Mouse (Mus musculus) kidney, embryonic 16.5 days (tissue): ENCODE results near the gene Nyap2. TPM values are rescaled to one million over a fixed set of nuclear protein-coding genes. Genes with fewer than 3 reads are reported as not detected.
A peak's percentile ranks its signal among the peaks of the same experiment; 100 is the strongest.

Source experiments
- ATAC-seq: fragments of 200-750 bp; cut with Nextera tagmentation; 2 replicates; pipeline ENCODE4 v1.8.0; 2017; ENCODE audit warnings: moderate TSS enrichment; ENCODE audit not compliant: low FRiP score, low TSS enrichment
- H3K27ac ChIP-seq: fragments of 300-500 bp; sonication (generic); 2 replicates; pipeline ENCODE4 v1.5.1; 2014; ENCODE audit warnings: low read length
- H3K27me3 ChIP-seq: fragments of 300-500 bp; sonication (generic); 2 replicates; pipeline ENCODE4 v1.6.1; 2014; ENCODE audit warnings: low read length, control low read depth, mixed read lengths; ENCODE audit not compliant: insufficient read depth
- H3K36me3 ChIP-seq: fragments of 300-500 bp; sonication (generic); 2 replicates; pipeline ENCODE4 v1.6.1; 2014; ENCODE audit warnings: low read length, control low read depth, mixed read lengths; ENCODE audit not compliant: insufficient read depth
- H3K4me1 ChIP-seq: fragments of 300-500 bp; sonication (generic); 2 replicates; pipeline ENCODE4 v1.6.1; 2014; ENCODE audit warnings: low read length, control low read depth, mixed read lengths; ENCODE audit not compliant: insufficient read depth
- H3K4me2 ChIP-seq: fragments of 300-500 bp; sonication (generic); replicated peaks from 2 replicates; pipeline ENCODE4 v1.6.1; 2014; ENCODE audit warnings: low read depth, low read length
- H3K4me3 ChIP-seq: fragments of 300-500 bp; sonication (generic); 2 replicates; pipeline ENCODE4 v1.5.1; 2014; ENCODE audit warnings: mild to moderate bottlenecking, low read length
- H3K9ac ChIP-seq: fragments of 300-500 bp; sonication (generic); replicated peaks from 2 replicates; pipeline ENCODE4 v1.6.1; 2014; ENCODE audit warnings: low read length
- H3K9me3 ChIP-seq: fragments of 300-500 bp; sonication (generic); 2 replicates; pipeline ENCODE4 v1.6.1; 2016; ENCODE audit warnings: low read length, control low read depth
- WGBS: fragments of 180-500 bp; shearing (Covaris S2); extraction: QIAGEN DNeasy Blood & Tissue Kit; methylation state at CpG from one replicate; pipeline ENCODE4 v1.1.7; 2014; 5-methylcytosine and 5-hydroxymethylcytosine counted together
- polyA plus RNA-seq: library from polyadenylated mRNA; unstranded; fragments of >200 nt; fragmentation: Nextera tagmentation; extraction: Ambion mirVana; gene quantifications from 2 replicates; pipeline ENCODE4 v1.2.1, GENCODE M21; 2015

Nyap2 gene
- polyA plus RNA-seq, 1 experiment from 2014 or later, result 0.05 TPM

GRCm38 (mm10) chr1:81310087-81310626, 233.4 kb downstream of the Nyap2 start:
- Histone ChIP-seq H3K27ac (no peak overlapping the region), H3K36me3 (no peaks in the 10 kb centered on the region), H3K27me3 (no peaks in the 10 kb centered on the region), H3K4me1 (no peaks in the 10 kb centered on the region), H3K4me2 (no peak overlapping the region), H3K9ac (no peak overlapping the region), H3K9me3 (no peaks in the 10 kb centered on the region), H3K4me3 (no peak overlapping the region)
- ATAC-seq, result no peak
- WGBS, result 0% methylated on average over 1 of the region's 1 CpGs

GRCm38 (mm10) chr1:81316403-81316994, 239.7 kb downstream of the Nyap2 start:
- Histone ChIP-seq H3K4me1 (no peaks in the 10 kb centered on the region), H3K4me2 (no peak overlapping the region), H3K27me3 (no peaks in the 10 kb centered on the region), H3K9me3 (no peaks in the 10 kb centered on the region), H3K4me3 (no peak overlapping the region), H3K9ac (no peak overlapping the region), H3K27ac (no peak overlapping the region), H3K36me3 (no peaks in the 10 kb centered on the region)
- 59% methylated on average over 9 of the region's 9 CpGs for WGBS
- ATAC-seq, result peak; percentile 78; the same call in 1 of the 2 replicates

DNA sequence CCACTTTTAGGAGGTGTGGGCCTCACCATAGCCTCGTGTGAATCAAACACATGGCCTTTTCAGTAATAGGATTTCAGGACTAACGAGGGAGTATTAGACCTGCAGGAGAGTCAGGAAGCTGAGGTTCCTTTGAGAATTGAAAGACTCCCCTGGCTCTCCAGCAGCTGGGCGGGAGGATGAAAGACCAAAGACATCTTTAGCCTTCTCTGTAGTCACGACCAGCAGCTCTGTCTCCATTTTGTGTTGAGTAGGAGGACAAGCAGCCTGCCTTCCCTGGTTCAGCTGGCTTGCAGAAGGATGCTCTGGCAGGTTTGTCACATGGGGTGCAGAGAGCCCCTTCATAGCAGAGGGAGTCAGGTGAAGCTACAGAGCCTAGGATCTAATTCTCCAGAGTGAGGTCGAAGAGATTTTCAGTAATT, 240.3 kb downstream of the Nyap2 start:
- no peak overlapping the region for H3K9ac ChIP-seq
- H3K4me3 ChIP-seq, result no peak overlapping the region
- 40% methylated on average over 5 of the region's 5 CpGs for WGBS
- H3K4me1 ChIP-seq, result no peaks in the 10 kb centered on the region
- H3K27ac ChIP-seq, result no peak overlapping the region
- no peaks in the 10 kb centered on the region for H3K36me3 ChIP-seq
- peak; percentile 74; the same call in 1 of the 2 replicates for ATAC-seq
- H3K9me3 ChIP-seq, result no peaks in the 10 kb centered on the region
- no peaks in the 10 kb centered on the region for H3K27me3 ChIP-seq
- no peak overlapping the region for H3K4me2 ChIP-seq

DNA sequence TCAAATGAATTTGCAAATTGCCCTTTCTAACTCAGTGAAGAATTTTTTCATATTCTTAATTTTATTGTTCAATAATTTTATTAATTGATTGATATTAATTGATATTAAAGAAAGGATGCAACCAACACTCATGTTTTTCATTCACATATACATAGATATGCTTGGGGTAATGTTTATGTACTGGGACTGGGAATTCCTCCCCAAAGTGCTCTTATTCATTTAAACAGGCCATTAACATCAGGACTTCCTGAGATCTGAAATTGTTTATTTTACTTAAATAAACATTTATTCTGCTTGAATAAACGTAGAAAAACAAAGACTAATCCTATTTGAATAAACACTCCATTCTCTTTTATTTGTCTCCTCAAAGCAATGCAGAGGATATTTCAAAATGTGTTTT, 311.0 kb downstream of the Nyap2 start:
- no peaks in the 10 kb centered on the region for H3K9me3 ChIP-seq
- WGBS, result 25% methylated on average over 1 of the region's 1 CpGs
- H3K4me1 ChIP-seq, result no peaks in the 10 kb centered on the region
- H3K9ac ChIP-seq, result no peak overlapping the region
- H3K4me3 ChIP-seq, result no peak overlapping the region
- H3K27ac ChIP-seq, result no peak overlapping the region
- H3K36me3 ChIP-seq, result no peaks in the 10 kb centered on the region
- ATAC-seq, result no peak
- H3K27me3 ChIP-seq, result no peaks in the 10 kb centered on the region
- H3K4me2 ChIP-seq, result no peak overlapping the region
